Mouse (Mus musculus) brain, embryonic 14.5 days (tissue): ENCODE data around the gene Arhgap27.

ENCODE experiments used
- CTCF ChIP-seq: fragments of 200-500 bp; IDR thresholded peaks from 2 replicates; pipeline ENCODE4 v1.5.1; 2012; ENCODE audit warnings: inconsistent platforms, mild to moderate bottlenecking, moderate library complexity, borderline replicate concordance; ENCODE audit not compliant: insufficient read depth, insufficient read length; ENCODE audit errors: extremely low read depth
- POLR2A ChIP-seq: fragments of 200-500 bp; IDR thresholded peaks from 2 replicates; pipeline ENCODE4 v1.6.1; 2012; ENCODE audit warnings: mild to moderate bottlenecking, inconsistent platforms, borderline replicate concordance; ENCODE audit not compliant: poor library complexity, insufficient read depth, insufficient read length, severe bottlenecking; ENCODE audit errors: extremely low read depth

GRCm38 (mm10) chr11:103315379-103315778 lies 48.1 kb downstream of the Arhgap27 start:
- no peak for TF ChIP-seq POLR2A
- TF ChIP-seq CTCF = no peak
